Mouse (Mus musculus): ENCODE results near the gene Il2ra. TPM values are rescaled to one million over a fixed set of nuclear protein-coding genes. Genes with fewer than 3 reads are reported as not detected.
A peak's percentile ranks its signal among the peaks of the same experiment; 100 is the strongest.

Il2ra gene
- polyA plus RNA-seq, 1 experiment from 2014 or later = not detected

- no peaks in the 10 kb centered on the region for H3K36me3 ChIP-seq (ENCODE audit: control insufficient read depth, insufficient read depth)
- H3K27me3 ChIP-seq (ENCODE audit: control insufficient read depth, insufficient read depth, low read depth, low read length) = no peaks in the 10 kb centered on the region
- H3K4me1 ChIP-seq (ENCODE audit: control insufficient read depth, low read depth, low read length) = no peaks in the 10 kb centered on the region
- no peak overlapping the region for H3K4me2 ChIP-seq (ENCODE audit: low read depth, low read length)
- no peak overlapping the region for H3K9ac ChIP-seq (ENCODE audit: low read depth, low read length)
- no peak for ATAC-seq (ENCODE audit: low read depth)
- H3K9me3 ChIP-seq (replicated peaks; ENCODE audit: control insufficient read depth, low read length) = no peaks in the 10 kb centered on the region
- 28% methylated on average over 2 of the region's 2 CpGs for WGBS (ENCODE audit: insufficient replicate concordance)
- no peak overlapping the region for H3K4me3 ChIP-seq (ENCODE audit: low read depth, low read length)
- no peak overlapping the region for H3K27ac ChIP-seq (ENCODE audit: low read length)
These were observed 16.7 kb downstream of the Il2ra start for GRCm38 (mm10) chr2:11659263-11659662.

DNA sequence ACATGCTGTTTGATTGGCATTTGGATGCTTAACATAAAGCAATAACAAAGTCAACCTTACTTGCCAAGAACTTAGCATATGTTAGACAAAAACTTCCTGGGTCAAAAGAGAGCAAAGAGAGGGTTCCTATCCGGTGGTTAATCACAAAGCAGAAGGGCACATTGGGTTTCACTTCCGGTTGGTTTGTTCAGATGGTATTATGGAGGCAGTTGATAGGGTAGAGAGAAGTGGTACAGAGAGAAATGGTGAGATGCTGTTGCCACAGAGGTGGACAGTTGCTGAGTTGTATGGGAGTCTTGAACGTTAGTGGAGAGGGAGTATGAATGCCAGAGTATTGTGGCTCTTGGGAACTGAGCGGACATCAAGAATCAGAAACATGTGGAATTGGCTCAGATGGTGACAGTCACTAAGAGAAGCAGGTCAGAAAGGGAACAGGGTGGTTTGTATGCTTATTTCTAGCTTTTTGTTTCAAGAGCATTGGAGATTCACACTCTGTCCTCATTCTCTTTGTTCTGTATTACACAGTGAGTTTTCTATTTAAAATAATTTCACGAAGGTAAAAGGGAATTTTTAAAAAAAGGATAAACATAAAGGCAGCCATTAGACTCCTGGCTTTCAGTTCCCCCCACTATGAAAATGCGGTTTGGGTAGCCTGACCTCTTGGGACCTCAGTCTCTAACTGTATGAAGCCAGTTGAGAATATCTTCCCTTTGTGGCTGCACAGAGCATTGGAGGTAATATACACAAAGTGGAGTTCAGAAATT is 19.7 kb downstream of the Il2ra start:
- no peak for ATAC-seq (ENCODE audit: low read depth)
- H3K4me2 ChIP-seq (ENCODE audit: low read depth, low read length) = no peak overlapping the region
- no peaks in the 10 kb centered on the region for H3K36me3 ChIP-seq (ENCODE audit: control insufficient read depth, insufficient read depth)
- no peaks in the 10 kb centered on the region for H3K4me1 ChIP-seq (ENCODE audit: control insufficient read depth, low read depth, low read length)
- H3K9ac ChIP-seq (ENCODE audit: low read depth, low read length) = no peak overlapping the region
- H3K27me3 ChIP-seq (ENCODE audit: control insufficient read depth, insufficient read depth, low read depth, low read length) = no peaks in the 10 kb centered on the region
- H3K27ac ChIP-seq (ENCODE audit: low read length) = no peak overlapping the region
- H3K9me3 ChIP-seq (replicated peaks; ENCODE audit: control insufficient read depth, low read length) = no peaks in the 10 kb centered on the region
- no peak overlapping the region for H3K4me3 ChIP-seq (ENCODE audit: low read depth, low read length)
- WGBS (ENCODE audit: insufficient replicate concordance) = 53% methylated on average over 6 of the region's 6 CpGs

DNA sequence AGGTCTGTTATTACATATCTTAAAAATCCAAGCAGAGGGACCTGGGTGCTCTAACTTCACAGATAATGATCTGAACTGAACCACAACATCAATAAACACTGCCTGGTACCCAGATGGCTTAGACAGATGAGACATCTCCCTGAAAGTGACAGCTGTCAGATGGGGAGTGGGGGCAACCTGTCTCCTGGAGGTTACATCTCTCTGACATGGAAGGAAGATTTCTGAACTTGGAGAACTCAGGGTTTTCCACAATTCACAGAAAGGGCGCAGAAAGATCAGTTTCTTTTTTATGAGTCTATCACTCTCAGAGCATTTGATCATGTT is 20.3 kb downstream of the Il2ra start:
- 82% methylated on average over 1 of the region's 1 CpGs for WGBS (ENCODE audit: insufficient replicate concordance)
- H3K36me3 ChIP-seq (ENCODE audit: control insufficient read depth, insufficient read depth) = no peaks in the 10 kb centered on the region
- no peaks in the 10 kb centered on the region for H3K27me3 ChIP-seq (ENCODE audit: control insufficient read depth, insufficient read depth, low read depth, low read length)
- no peaks in the 10 kb centered on the region for H3K9me3 ChIP-seq (replicated peaks; ENCODE audit: control insufficient read depth, low read length)
- no peaks in the 10 kb centered on the region for H3K4me1 ChIP-seq (ENCODE audit: control insufficient read depth, low read depth, low read length)
- no peak for ATAC-seq (ENCODE audit: low read depth)
- H3K4me3 ChIP-seq (ENCODE audit: low read depth, low read length) = no peak overlapping the region
- H3K4me2 ChIP-seq (ENCODE audit: low read depth, low read length) = no peak overlapping the region
- H3K9ac ChIP-seq (ENCODE audit: low read depth, low read length) = no peak overlapping the region
- H3K27ac ChIP-seq (ENCODE audit: low read length) = no peak overlapping the region

DNA sequence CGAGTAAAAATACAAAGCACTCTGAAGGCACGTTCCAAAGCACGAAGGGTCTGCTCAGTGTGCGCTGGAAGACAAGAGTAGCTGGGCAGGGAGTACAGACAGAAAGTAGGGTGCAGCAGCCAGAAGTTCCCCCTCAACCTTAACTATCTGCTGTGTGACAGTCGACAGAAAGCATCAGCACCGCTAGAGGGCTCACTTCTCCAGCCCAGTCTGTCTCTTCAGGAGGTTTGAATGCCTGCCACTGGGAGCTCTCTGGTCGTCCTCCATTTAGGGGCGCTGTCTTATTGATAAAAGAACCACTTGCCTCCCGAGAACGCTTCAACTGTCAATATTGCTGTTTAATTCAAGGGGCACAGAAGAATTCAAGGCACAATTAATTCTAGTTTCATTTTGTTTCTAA is 21.4 kb downstream of the Il2ra start:
- no peak; the same call in 1 of the 2 replicates for ATAC-seq (ENCODE audit: low read depth)
- Histone ChIP-seq H3K9ac (ENCODE audit: low read depth, low read length) (no peak overlapping the region), H3K27ac (ENCODE audit: low read length) (no peak overlapping the region), H3K4me2 (ENCODE audit: low read depth, low read length) (peak overlapping the region; percentile 28; the same call in 1 of the 2 replicates), H3K9me3 (replicated peaks; ENCODE audit: control insufficient read depth, low read length) (no peaks in the 10 kb centered on the region), H3K4me1 (ENCODE audit: control insufficient read depth, low read depth, low read length) (no peaks in the 10 kb centered on the region), H3K27me3 (ENCODE audit: control insufficient read depth, insufficient read depth, low read depth, low read length) (no peaks in the 10 kb centered on the region), H3K4me3 (ENCODE audit: low read depth, low read length) (no peak overlapping the region), H3K36me3 (ENCODE audit: control insufficient read depth, insufficient read depth) (no peaks in the 10 kb centered on the region)
- 3% methylated on average over 10 of the region's 10 CpGs for WGBS (ENCODE audit: insufficient replicate concordance)

DNA sequence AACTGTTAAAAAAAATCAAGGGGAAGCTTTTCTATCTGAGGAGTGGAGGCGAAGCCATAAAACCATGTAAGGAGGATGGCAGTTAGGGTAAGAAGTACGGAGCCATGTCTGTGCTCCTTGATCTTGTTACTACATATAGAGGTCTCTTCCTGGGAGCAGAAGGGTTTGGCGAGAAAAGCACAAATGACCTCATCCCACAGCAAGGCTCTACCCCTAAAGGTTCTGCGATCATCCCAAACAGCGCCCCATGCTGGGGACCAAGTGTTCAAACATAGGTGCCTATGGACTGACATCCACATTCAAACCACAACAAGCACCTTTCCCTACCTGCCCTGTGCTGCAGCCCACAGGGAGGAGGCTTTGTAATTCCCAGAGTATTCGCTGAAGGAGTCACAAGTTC is 21.8 kb downstream of the Il2ra start:
- no peak overlapping the region for H3K27ac ChIP-seq (ENCODE audit: low read length)
- H3K36me3 ChIP-seq (ENCODE audit: control insufficient read depth, insufficient read depth) = no peaks in the 10 kb centered on the region
- H3K9ac ChIP-seq (ENCODE audit: low read depth, low read length) = no peak overlapping the region
- WGBS (ENCODE audit: insufficient replicate concordance) = 40% methylated on average over 6 of the region's 6 CpGs
- H3K27me3 ChIP-seq (ENCODE audit: control insufficient read depth, insufficient read depth, low read depth, low read length) = no peaks in the 10 kb centered on the region
- no peak overlapping the region for H3K4me3 ChIP-seq (ENCODE audit: low read depth, low read length)
- H3K4me1 ChIP-seq (ENCODE audit: control insufficient read depth, low read depth, low read length) = no peaks in the 10 kb centered on the region
- 0 out of 2 replicates have a peak, but pooled peaks have one; percentile 21 for ATAC-seq (ENCODE audit: low read depth)
- H3K9me3 ChIP-seq (replicated peaks; ENCODE audit: control insufficient read depth, low read length) = no peaks in the 10 kb centered on the region
- H3K4me2 ChIP-seq (ENCODE audit: low read depth, low read length) = peak overlapping the region; percentile 28; the same call in 1 of the 2 replicates

DNA sequence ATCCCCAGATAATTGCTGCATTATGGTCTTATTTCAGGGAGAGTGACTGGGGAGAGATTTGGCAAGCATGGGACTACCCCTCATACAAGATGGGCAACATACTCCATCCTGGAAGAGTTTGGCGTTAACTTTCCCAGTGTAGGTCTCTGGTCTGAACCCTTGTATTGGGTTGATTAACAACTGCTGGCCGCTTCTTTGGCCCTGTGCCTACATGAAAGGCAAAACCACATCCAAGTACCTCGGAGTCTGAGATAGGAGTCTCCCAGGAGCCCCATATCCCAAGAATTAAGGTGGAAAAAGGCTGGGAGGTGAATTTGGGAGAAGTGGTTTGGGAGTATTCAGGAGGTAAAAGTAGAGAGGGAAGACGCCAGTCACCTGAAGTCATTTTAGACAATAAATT is 22.2 kb downstream of the Il2ra start:
- 67% methylated on average over 4 of the region's 4 CpGs for WGBS (ENCODE audit: insufficient replicate concordance)
- H3K9ac ChIP-seq (ENCODE audit: low read depth, low read length) = no peak overlapping the region
- H3K27me3 ChIP-seq (ENCODE audit: control insufficient read depth, insufficient read depth, low read depth, low read length) = no peaks in the 10 kb centered on the region
- H3K4me3 ChIP-seq (ENCODE audit: low read depth, low read length) = no peak overlapping the region
- no peaks in the 10 kb centered on the region for H3K4me1 ChIP-seq (ENCODE audit: control insufficient read depth, low read depth, low read length)
- H3K9me3 ChIP-seq (replicated peaks; ENCODE audit: control insufficient read depth, low read length) = no peaks in the 10 kb centered on the region
- ATAC-seq (ENCODE audit: low read depth) = no peak
- H3K36me3 ChIP-seq (ENCODE audit: control insufficient read depth, insufficient read depth) = no peaks in the 10 kb centered on the region
- no peak overlapping the region for H3K27ac ChIP-seq (ENCODE audit: low read length)
- H3K4me2 ChIP-seq (ENCODE audit: low read depth, low read length) = no peak overlapping the region

GRCm38 (mm10) chr2:11665326-11665725 is 22.7 kb downstream of the Il2ra start:
- H3K36me3 ChIP-seq (ENCODE audit: control insufficient read depth, insufficient read depth) = no peaks in the 10 kb centered on the region
- H3K9me3 ChIP-seq (replicated peaks; ENCODE audit: control insufficient read depth, low read length) = no peaks in the 10 kb centered on the region
- H3K4me3 ChIP-seq (ENCODE audit: low read depth, low read length) = no peak overlapping the region
- no peaks in the 10 kb centered on the region for H3K27me3 ChIP-seq (ENCODE audit: control insufficient read depth, insufficient read depth, low read depth, low read length)
- WGBS (ENCODE audit: insufficient replicate concordance) = 78% methylated on average over 3 of the region's 3 CpGs
- H3K4me2 ChIP-seq (ENCODE audit: low read depth, low read length) = no peak overlapping the region
- H3K27ac ChIP-seq (ENCODE audit: low read length) = no peak overlapping the region
- no peak for ATAC-seq (ENCODE audit: low read depth)
- H3K4me1 ChIP-seq (ENCODE audit: control insufficient read depth, low read depth, low read length) = no peaks in the 10 kb centered on the region
- H3K9ac ChIP-seq (ENCODE audit: low read depth, low read length) = no peak overlapping the region

- H3K27me3 ChIP-seq (ENCODE audit: control insufficient read depth, insufficient read depth, low read depth, low read length) = no peaks in the 10 kb centered on the region
- no peaks in the 10 kb centered on the region for H3K36me3 ChIP-seq (ENCODE audit: control insufficient read depth, insufficient read depth)
- no peak overlapping the region for H3K4me2 ChIP-seq (ENCODE audit: low read depth, low read length)
- no peak overlapping the region for H3K9ac ChIP-seq (ENCODE audit: low read depth, low read length)
- H3K4me3 ChIP-seq (ENCODE audit: low read depth, low read length) = no peak overlapping the region
- WGBS (ENCODE audit: insufficient replicate concordance) = 14% methylated on average over 3 of the region's 3 CpGs
- no peak for ATAC-seq (ENCODE audit: low read depth)
- H3K27ac ChIP-seq (ENCODE audit: low read length) = no peak overlapping the region
- no peaks in the 10 kb centered on the region for H3K9me3 ChIP-seq (replicated peaks; ENCODE audit: control insufficient read depth, low read length)
- H3K4me1 ChIP-seq (ENCODE audit: control insufficient read depth, low read depth, low read length) = no peaks in the 10 kb centered on the region
These were observed 29.5 kb downstream of the Il2ra start for GRCm38 (mm10) chr2:11672144-11672543.

DNA sequence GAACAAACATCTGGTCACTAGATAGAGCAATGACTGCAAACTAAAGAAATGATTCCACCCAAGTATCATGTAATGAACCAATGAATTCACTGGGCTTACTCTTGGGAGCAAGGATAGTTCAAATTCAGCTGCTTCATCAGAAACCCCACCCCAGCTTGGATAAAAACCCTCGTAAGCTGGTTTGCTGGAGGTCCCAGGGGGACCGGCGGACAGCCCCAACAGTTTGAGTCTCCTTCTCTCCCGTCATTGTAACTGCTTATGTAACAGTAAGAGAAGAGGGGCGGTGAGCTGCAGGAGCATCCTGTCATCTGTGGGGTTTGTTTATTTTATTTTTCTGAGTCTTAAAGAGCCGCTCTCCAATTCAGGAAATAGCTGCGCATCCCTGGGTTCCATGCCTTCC is 37.0 kb downstream of the Il2ra start:
- Histone ChIP-seq H3K4me2 (ENCODE audit: low read depth, low read length) (no peak overlapping the region), H3K36me3 (ENCODE audit: control insufficient read depth, insufficient read depth) (no peaks in the 10 kb centered on the region), H3K9ac (ENCODE audit: low read depth, low read length) (no peak overlapping the region), H3K27ac (ENCODE audit: low read length) (no peak overlapping the region), H3K27me3 (ENCODE audit: control insufficient read depth, insufficient read depth, low read depth, low read length) (no peaks in the 10 kb centered on the region), H3K4me3 (ENCODE audit: low read depth, low read length) (no peak overlapping the region), H3K4me1 (ENCODE audit: control insufficient read depth, low read depth, low read length) (no peaks in the 10 kb centered on the region), H3K9me3 (replicated peaks; ENCODE audit: control insufficient read depth, low read length) (no peaks in the 10 kb centered on the region)
- 53% methylated on average over 7 of the region's 7 CpGs for WGBS (ENCODE audit: insufficient replicate concordance)
- ATAC-seq (ENCODE audit: low read depth) = no peak

All from liver, embryonic 16.5 days (tissue).